Mouse (Mus musculus) monocyte, adult 5-6 weeks (primary cell): ENCODE measurements around the gene Katnal1. TPM values are rescaled to one million over a fixed set of nuclear protein-coding genes. Genes with fewer than 3 reads are reported as not detected.

ENCODE experiments used
- ATAC-seq: fragments of 153-309, 156-312 bp; replicated peaks from 2 replicates; pipeline ENCODE4 v1.8.0; 2017; ENCODE audit warnings: mild to moderate bottlenecking; ENCODE audit not compliant: low TSS enrichment, insufficient number of reproducible peaks, severe bottlenecking, poor library complexity, low FRiP score
- total RNA-seq: library from RNA; stranded (forward); fragments of 200-1000, 200-491, 200-594 nt; gene quantifications from 3 replicates; pipeline ENCODE4 v1.2.3, GENCODE M21; 2017

Katnal1 gene
- total RNA-seq, 1 experiment from 2014 or later, result 1.5 TPM

- no peak for ATAC-seq
These were observed 29.8 kb downstream of the Katnal1 start for GRCm38 (mm10) chr5:148899361-148899760.

- ATAC-seq, result no peak
These were observed 31.1 kb downstream of the Katnal1 start for GRCm38 (mm10) chr5:148897941-148898417.

DNA sequence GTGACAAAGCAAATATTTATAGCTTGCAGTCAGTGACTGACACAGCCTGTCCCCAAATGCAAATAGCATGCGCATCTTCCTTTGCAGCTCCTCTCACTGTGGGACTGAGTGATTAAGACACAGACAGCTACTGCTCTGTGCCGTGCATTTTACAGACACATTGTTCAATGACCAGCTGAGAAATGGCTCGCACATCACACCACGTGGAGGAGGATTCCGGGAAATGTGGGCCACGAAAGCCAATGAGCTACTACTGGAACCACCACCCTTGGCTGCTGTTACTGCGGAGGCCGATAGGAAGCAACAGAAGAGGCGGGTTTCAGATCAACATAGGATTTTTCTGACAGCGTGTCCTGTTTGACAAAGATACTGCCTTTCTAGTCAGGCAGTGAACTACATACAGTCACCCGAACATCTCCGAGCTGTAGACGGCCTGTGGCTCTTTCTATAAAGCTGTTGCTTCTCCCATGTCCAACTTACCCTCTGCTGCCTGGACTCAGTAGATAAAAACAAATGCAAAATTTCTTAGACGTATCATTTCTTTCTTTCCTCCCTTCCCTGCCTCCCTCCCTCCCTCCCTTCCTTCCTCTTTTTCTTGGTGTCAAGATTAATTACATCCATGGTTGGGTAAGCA is 31.9 kb downstream of the Katnal1 start:
- no peak for ATAC-seq

- no peak for ATAC-seq
These were observed 32.6 kb downstream of the Katnal1 start for GRCm38 (mm10) chr5:148896515-148896914.

DNA sequence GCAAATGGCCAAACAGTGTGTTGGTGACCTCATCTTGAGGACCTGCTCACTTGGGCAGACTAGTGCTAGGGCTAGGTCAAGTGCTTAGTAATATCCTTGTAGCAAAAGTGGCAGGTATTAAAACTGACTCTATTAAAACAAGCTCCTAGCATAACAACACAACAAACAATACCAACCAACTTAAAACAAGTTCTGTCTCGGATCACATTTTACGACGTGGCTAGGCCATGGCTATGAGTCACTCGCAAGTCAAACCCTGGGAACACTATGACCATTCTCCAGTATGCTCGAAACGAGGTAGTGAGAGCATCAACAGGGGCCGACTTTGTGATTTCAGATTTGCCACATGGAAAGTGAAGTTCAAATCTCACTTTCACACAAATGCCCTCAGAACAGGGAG is 33.3 kb downstream of the Katnal1 start:
- no peak for ATAC-seq

DNA sequence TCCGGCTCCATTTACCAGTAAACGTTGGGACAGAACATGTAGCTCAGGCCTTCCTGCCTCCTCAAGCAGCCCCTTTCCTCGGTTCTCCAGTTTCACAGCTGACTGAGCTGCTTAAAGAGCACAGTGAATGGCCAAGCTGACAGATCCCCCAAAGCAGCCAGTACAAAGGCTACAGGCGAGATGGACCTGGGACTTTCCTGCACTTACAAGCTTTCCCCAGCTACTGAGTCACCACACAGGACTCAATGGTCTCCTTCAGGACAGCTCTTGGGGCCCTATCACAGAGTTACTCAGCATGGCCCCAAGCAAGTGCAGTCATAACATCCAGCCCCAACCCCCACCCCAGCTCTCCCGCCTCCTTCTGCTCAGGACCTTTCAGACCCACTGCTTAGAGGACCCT is 34.1 kb downstream of the Katnal1 start:
- ATAC-seq, result no peak

DNA sequence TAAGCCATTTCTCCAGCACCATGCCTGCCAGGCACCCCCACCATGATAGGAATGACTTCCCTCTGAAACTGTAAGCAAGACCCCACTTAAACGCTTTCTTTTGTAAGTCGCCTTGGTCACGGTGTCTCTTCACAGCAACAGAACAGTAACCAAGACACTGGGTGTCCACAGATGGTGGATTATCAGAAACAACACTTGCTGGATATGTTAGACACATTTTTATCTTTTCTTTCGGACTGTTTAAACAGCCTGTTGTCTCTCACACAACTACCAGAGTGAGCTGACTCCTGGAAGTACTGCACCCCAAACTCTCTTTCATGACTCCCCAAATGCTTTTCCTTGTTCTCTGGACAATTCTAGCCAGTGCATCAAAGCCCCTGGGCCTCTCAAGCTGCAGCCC is 38.9 kb downstream of the Katnal1 start:
- ATAC-seq, result no peak

- no peak for ATAC-seq
These were observed 41.1 kb downstream of the Katnal1 start for GRCm38 (mm10) chr5:148888032-148888431.

DNA sequence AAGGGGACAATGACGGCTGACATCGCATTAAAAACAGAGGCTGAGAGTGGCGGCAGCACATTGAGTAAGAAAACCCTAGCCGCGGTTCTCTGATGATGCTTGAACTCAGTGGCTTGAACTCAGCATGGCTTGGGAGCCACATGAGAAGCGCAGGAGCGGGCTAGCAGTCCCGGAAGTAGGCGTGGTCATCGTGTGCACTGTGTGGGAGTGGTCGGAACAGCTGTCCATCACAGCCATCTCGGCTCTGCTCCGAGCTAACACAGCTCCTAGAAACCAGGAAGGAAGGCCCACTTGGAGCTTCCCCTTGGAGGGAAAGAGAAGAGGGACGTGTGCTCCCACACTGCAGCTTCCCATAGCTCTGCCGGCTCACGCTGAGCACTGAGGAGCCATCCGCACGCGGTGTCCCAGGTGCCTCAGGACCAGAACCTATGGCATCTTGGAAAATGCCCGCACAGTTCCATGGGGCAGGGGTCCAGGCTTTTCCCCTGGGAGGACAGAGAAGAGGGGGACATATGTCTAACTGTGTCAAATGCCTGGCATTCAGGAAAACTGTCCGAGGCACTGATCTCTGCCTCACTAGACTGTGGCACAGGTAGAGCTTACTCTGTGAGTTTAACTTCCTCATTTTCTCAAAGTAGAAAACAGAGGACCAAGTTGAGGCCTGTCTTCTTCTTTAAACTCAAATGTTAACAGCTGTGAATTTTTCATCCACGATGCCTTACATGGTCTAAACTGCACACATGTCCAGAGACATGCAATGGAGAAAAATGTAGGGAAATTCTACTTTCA is 43.1 kb downstream of the Katnal1 start:
- no peak for ATAC-seq

- no peak for ATAC-seq
These were observed 45.4 kb downstream of the Katnal1 start for GRCm38 (mm10) chr5:148883671-148884070.

- no peak for ATAC-seq
These were observed 49.9 kb downstream of the Katnal1 start for GRCm38 (mm10) chr5:148879218-148879617.

- ATAC-seq, result no peak
These were observed 56.0 kb downstream of the Katnal1 start for GRCm38 (mm10) chr5:148873116-148873515.

DNA sequence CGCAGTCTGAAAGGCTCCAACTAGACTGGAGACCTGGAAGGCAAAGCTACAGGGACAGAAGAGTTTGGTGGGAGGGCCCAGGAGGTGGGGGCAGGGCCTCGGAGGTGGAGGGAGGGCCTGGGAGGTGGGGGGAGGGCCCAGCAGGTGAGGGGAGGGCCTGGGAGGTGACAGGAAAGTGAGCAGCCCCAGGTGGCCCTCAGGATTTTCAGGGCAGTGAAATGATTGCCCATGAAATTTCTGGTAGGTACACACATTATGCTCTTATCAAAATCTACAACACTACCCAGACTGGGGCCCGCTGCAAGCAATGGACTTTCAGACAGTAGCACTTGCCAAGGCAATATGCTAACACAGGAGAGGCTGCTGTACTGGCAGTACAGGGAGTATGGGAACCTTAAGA is 59.5 kb downstream of the Katnal1 start:
- no peak for ATAC-seq

GRCm38 (mm10) chr5:148867766-148868165 is 61.4 kb downstream of the Katnal1 start:
- ATAC-seq, result peak; percentile 45; the same call in 1 of the 2 replicates

- no peak for ATAC-seq
These were observed 61.9 kb downstream of the Katnal1 start for GRCm38 (mm10) chr5:148867171-148867570.

- ATAC-seq, result peak; percentile 85
These were observed 62.5 kb downstream of the Katnal1 start for GRCm38 (mm10) chr5:148866571-148866970.

DNA sequence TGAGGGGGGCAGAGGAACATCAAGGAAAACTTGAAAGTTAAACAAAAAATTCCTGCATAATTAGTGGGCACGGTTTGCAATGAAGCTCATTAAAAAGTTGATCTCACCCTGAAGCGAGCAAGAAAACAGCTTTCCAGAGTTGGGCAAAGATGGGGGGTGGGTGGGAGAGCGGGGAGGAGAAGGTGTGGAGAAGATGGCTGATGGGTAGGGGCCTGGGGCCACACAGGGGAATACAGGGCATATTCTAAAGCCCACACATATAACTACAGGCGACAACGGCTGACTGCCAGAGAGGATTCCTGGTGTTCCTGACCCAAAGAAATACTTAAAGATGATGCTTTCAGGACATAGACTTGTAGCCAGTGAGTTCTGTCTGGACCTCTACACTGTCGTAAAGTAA is 65.7 kb downstream of the Katnal1 start:
- no peak for ATAC-seq

- ATAC-seq, result no peak
These were observed 66.3 kb downstream of the Katnal1 start for GRCm38 (mm10) chr5:148862853-148863252.

DNA sequence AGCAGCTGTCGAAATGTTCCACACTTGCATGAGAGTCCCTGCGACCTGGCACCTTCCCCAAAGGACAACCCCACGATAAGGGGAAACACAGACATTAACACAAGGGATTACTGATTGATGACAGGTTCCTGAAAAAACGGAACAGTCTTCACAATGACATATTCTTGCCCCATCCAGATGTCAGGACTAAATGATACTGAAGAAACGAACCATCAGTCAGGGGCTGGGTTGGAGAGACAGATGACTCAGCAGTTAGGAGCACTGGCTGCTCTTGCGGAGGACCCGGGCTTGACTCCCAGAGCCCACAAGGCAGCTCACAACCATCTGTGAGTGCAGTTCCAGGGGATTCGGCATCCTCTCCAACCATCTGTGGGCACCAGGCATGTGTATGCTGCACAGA is 67.0 kb downstream of the Katnal1 start:
- no peak for ATAC-seq

- no peak for ATAC-seq
These were observed 71.6 kb downstream of the Katnal1 start for GRCm38 (mm10) chr5:148857522-148857921.
